Mouse (Mus musculus) heart, adult 11 months (tissue): Measurements from ENCODE around the gene Rbmxl1.

ENCODE experiments used
- DNase-seq: peaks from one replicate; pipeline ENCODE4 v3.0.0; 2022

Rbmxl1 gene

DNA sequence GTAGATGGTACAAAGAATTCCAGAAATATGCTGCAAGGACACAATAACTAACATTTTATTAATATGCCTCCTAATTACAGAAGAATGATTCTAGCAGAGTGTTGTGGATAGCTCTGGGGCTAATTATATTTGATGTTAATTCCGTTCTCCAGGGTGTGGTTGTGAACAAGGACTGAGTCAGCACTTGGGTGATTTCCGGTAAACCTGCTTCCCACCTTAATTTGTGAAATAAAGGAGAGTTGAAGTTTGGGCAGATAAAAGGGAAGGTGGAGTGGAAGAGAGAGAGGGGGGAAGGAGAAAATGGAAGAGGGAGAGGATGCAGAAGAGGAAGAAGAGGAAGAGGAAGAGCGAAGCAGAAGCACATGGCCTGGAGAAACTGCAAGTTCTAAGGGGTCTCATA lies 19.0 kb downstream of the Rbmxl1 start:
- DNase-seq, result no peak

GRCm38 (mm10) chr8:78477051-78477829 lies 31.5 kb downstream of the Rbmxl1 start:
- DNase-seq, result no peak

DNA sequence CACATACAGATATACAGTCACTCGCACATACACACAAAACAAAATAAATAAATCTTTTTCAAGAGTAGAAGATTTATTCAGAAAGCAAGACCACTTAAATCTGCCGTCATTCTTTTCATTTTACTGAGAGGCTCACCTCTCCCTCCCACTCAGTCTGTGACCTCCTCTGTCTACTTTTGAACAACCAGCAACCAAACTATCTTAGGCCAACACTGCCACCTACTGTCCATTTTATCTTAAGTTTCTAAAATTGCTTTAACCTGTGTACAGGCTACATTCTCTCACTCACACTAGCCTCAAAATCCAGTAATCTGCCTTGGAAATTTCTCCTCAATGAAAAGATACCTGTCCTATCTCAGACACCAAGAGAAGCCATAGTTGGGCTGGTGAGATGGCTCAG lies 40.8 kb downstream of the Rbmxl1 start:
- no peak for DNase-seq

DNA sequence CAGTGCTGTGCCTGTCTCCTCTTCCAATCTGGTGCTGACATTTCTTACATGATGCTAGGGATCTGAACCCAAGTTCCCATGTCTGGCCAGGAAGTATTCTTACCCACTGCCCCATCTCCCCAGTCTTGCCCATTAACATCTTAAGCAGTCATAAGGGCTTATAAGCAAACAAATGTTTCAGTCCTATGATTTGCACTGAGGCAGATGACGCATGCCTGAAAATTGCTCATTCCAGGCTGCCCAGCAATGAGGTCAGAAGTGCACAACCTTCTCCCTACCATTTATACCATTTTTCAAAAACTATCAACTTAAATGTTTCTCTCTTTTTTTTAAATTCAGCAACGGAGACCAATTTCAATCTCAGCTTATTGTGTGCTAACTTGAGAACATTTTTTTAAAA lies 44.8 kb downstream of the Rbmxl1 start:
- DNase-seq, result no peak

DNA sequence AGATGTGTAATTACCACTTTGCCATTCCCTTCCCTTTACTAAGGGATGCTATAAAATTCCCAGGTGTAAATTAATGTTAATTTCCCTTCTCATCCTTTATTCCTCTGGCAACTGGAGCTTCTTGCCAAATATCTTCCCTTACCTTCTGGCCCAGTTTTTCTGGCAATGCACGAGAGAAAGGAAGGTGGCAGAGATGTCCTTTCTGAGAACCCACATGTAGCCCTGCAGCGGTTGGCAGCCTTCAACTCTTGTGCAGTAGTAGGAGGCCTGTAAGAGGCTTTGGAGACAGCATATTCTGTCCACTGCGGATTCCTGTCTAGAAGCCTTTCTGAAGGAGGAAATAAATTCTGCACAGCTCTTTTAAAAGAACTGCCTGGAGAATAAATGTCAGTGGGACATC lies 52.3 kb downstream of the Rbmxl1 start:
- no peak for DNase-seq
